In genomic region chr5:76540181-76540580, GRCm38 (mm10) we compare ENCODE assay signal across 10 mouse cellular contexts. TPM values are rescaled to one million over a fixed set of nuclear protein-coding genes. Genes with fewer than 3 reads are reported as not detected.
DNase-seq lines count a peak whose midpoint lies in the region; ATAC-seq and TF ChIP-seq lines count a peak whose summit lies in the region.
"Had no signal": no experiment of that assay in that cellular context is flagged by ENCODE, and none has a peak within 500 bp of the region (broad histone marks: within the 10 kb centered on the region; RNA-seq: fewer than 3 reads in every experiment).

No protein-coding gene starts in this region.

- H3K27ac ChIP-seq in heart, embryonic 15.5 days = peak overlapping the region; percentile 34
- no peak overlapping the region for H3K27ac ChIP-seq in thymus, adult 2 months (ENCODE audit: control insufficient read depth, insufficient read depth, low read length)

- H3K36me3 ChIP-seq in heart, embryonic 15.5 days = peaks cover 63% of the 10 kb centered on the region
- peaks cover 49% of the 10 kb centered on the region for H3K36me3 ChIP-seq in thymus, adult 2 months (ENCODE audit: control insufficient read depth, insufficient read depth, low read length)

- no peak overlapping the region for H3K9ac ChIP-seq in heart, embryonic 15.5 days

- H3K4me1 ChIP-seq in heart, embryonic 15.5 days (replicated peaks) = no peaks in the 10 kb centered on the region
- H3K4me1 ChIP-seq in thymus, adult 2 months (replicated peaks; ENCODE audit: control insufficient read depth, insufficient read depth, low read length) = no peaks in the 10 kb centered on the region

- no peak for TF ChIP-seq POLR2A in thymus, adult 2 months (IDR thresholded peaks at IDR 0.05; ENCODE audit: control insufficient read depth, extremely low read depth, insufficient read depth, low read length, poor library complexity)

- no peaks in the 10 kb centered on the region for H3K27me3 ChIP-seq in heart, embryonic 15.5 days
- H3K27me3 ChIP-seq in thymus, adult 2 months (ENCODE audit: control insufficient read depth, insufficient read depth, low read length) = no peaks in the 10 kb centered on the region

- DNase-seq in frontal cortex, adult 2 months (ENCODE audit: extremely low spot score in 1 of 2, low spot score in 1 of 2) = peak; percentile 30 to 82
- DNase-seq in frontal cortex, postnatal 10 days (ENCODE audit: low spot score in 2 of 2) = no peak
- peak; percentile 76 for DNase-seq in right cerebral cortex, adult 18-20 months
- no peak for DNase-seq in right cerebral cortex, postnatal 14 days
- DNase-seq in skeletal muscle tissue, adult 2 months (ENCODE audit: low read depth, low spot score) = peak; percentile 46
- DNase-seq in thymus, adult 2 months = no peak
- DNase-seq in urinary bladder, adult 2 months (ENCODE audit: low spot score) = no peak

- no peak overlapping the region for H3K4me3 ChIP-seq in heart, embryonic 15.5 days
- no peak overlapping the region for H3K4me3 ChIP-seq in thymus, adult 2 months (ENCODE audit: control insufficient read depth, insufficient read depth, low read length)
- H3K4me3 ChIP-seq: erythroblast, embryonic 14.5 days had no signal

- WGBS in heart, embryonic 15.5 days = 67% methylated on average over 8 of the region's 8 CpGs
- WGBS in thymus, adult 2 months = 89% methylated on average over 8 of the region's 8 CpGs

- ATAC-seq in heart, embryonic 15.5 days (replicated peaks; ENCODE audit: insufficient number of reproducible peaks, insufficient read depth, low FRiP score, low read depth) = no peak

- H3K4me2 ChIP-seq in heart, embryonic 15.5 days = no peak overlapping the region

- H3K9me3 ChIP-seq in heart, embryonic 15.5 days (replicated peaks) = no peaks in the 10 kb centered on the region

- TF ChIP-seq CTCF in thymus, adult 2 months (IDR thresholded peaks at IDR 0.05; ENCODE audit: borderline replicate concordance, control insufficient read depth, extremely low read depth, insufficient read depth, low read length, poor library complexity) = no peak

RNA-seq across cellular contexts. Expression of gene Exoc1, which starts 11.1 kb away (rescaled TPM):
- polyA plus RNA-seq in frontal cortex, adult 2 months (2012; rRNA removed) = 92.8 and 114 TPM in 2 replicates
- polyA plus RNA-seq in heart, embryonic 15.5 days (2015; fragmentation: Nextera tagmentation; extraction: Ambion mirVana) = 19.0 and 23.0 TPM in 2 replicates
- 21.4 and 27.2 TPM in 2 replicates for polyA plus RNA-seq in thymus, adult 2 months (2012; rRNA removed)
- polyA plus RNA-seq in urinary bladder, adult 2 months (2012; rRNA removed) = 54.8 and 62.0 TPM in 2 replicates

RNA-seq across cellular contexts. Expression of gene Cep135, which starts 48.3 kb away (rescaled TPM):
- 6.7 and 8.0 TPM in 2 replicates for polyA plus RNA-seq in frontal cortex, adult 2 months (2012; rRNA removed)
- 4.2 and 5.1 TPM in 2 replicates for polyA plus RNA-seq in heart, embryonic 15.5 days (2015; fragmentation: Nextera tagmentation; extraction: Ambion mirVana)
- polyA plus RNA-seq in thymus, adult 2 months (2012; rRNA removed) = 2.7 and 3.6 TPM in 2 replicates
- 3.6 and 3.9 TPM in 2 replicates for polyA plus RNA-seq in urinary bladder, adult 2 months (2012; rRNA removed)

RNA-seq across cellular contexts. Expression of gene Gm7271, which starts 56.3 kb away (rescaled TPM):
- polyA plus RNA-seq in frontal cortex, adult 2 months (2012; rRNA removed) = not detected in 2 replicates
- polyA plus RNA-seq in heart, embryonic 15.5 days (2015; fragmentation: Nextera tagmentation; extraction: Ambion mirVana) = not detected in 2 replicates
- not detected in 2 replicates for polyA plus RNA-seq in thymus, adult 2 months (2012; rRNA removed)
- polyA plus RNA-seq in urinary bladder, adult 2 months (2012; rRNA removed) = not detected in 2 replicates
- polyA plus RNA-seq: erythroblast, embryonic 14.5 days; lung, embryonic 16.5 days had no signal

Comparison
In these comparisons a context has a peak if more than half of its experiments do, and no peak if none do; other contexts are left out.
1. DNase-seq: peak in frontal cortex, adult 2 months (2 of 2), right cerebral cortex, adult 18-20 months (single experiment) and skeletal muscle tissue, adult 2 months (single experiment); none in frontal cortex, postnatal 10 days (0 of 2), right cerebral cortex, postnatal 14 days (single experiment), thymus, adult 2 months (single experiment) and urinary bladder, adult 2 months (single experiment).